Mouse (Mus musculus): Measurements from ENCODE around the gene Sult5a1.
"Not testable (repeated sequence)": the region's sequence is repeated elsewhere in the genome, so short reads cannot be mapped to it uniquely, and the experiment has no call there.

Gene Sult5a1

GRCm38 (mm10) chr8:123134149-123134713 is 23.9 kb downstream of the Sult5a1 start:
- peak; percentile 52 to 54 for DNase-seq

- DNase-seq = no peak
These were observed 25.2 kb downstream of the Sult5a1 start for GRCm38 (mm10) chr8:123132953-123133352.

- no peak for DNase-seq
These were observed 27.1 kb downstream of the Sult5a1 start for GRCm38 (mm10) chr8:123131041-123131440.

GRCm38 (mm10) chr8:123126193-123126816 is 31.8 kb downstream of the Sult5a1 start:
- DNase-seq = peak in 1 of 2 experiments; percentile 48

- DNase-seq = no peak
These were observed 35.4 kb downstream of the Sult5a1 start for GRCm38 (mm10) chr8:123122670-123123069.

- DNase-seq = no peak
These were observed 36.1 kb downstream of the Sult5a1 start for GRCm38 (mm10) chr8:123122059-123122458.

GRCm38 (mm10) chr8:123117744-123118143 is 40.4 kb downstream of the Sult5a1 start:
- DNase-seq = no peak

- DNase-seq = peak; percentile 45 to 49
These were observed 40.9 kb downstream of the Sult5a1 start, which contains the start of gene Cpne7 for GRCm38 (mm10) chr8:123117127-123117731. Cpne7 (plus strand) TSS chr8:123117374.

- no peak for DNase-seq
These were observed 43.5 kb downstream of the Sult5a1 start for GRCm38 (mm10) chr8:123114644-123115043.

GRCm38 (mm10) chr8:123113908-123114469 is 44.1 kb downstream of the Sult5a1 start:
- DNase-seq = no peak

- peak; percentile 35 to 53 for DNase-seq
These were observed 45.2 kb downstream of the Sult5a1 start for GRCm38 (mm10) chr8:123112892-123113291.

- DNase-seq = peak; percentile 71 to 73
These were observed 47.5 kb downstream of the Sult5a1 start for GRCm38 (mm10) chr8:123110649-123111048.

- peak; percentile 57 to 58 for DNase-seq
These were observed 49.2 kb downstream of the Sult5a1 start for GRCm38 (mm10) chr8:123108953-123109352.

- DNase-seq = no peak
These were observed 50.1 kb downstream of the Sult5a1 start for GRCm38 (mm10) chr8:123108010-123108409.

- DNase-seq = peak; percentile 49 to 67
These were observed 51.6 kb downstream of the Sult5a1 start for GRCm38 (mm10) chr8:123106531-123106930.

GRCm38 (mm10) chr8:123105553-123106326 is 52.4 kb downstream of the Sult5a1 start:
- DNase-seq = peak; percentile 56 to 86

GRCm38 (mm10) chr8:123104046-123104767 is 53.9 kb downstream of the Sult5a1 start:
- no peak for DNase-seq

GRCm38 (mm10) chr8:123103285-123103684 is 54.8 kb downstream of the Sult5a1 start:
- DNase-seq = no peak

- DNase-seq = not testable (repeated sequence)
These were observed 55.3 kb downstream of the Sult5a1 start for GRCm38 (mm10) chr8:123102855-123103254.

GRCm38 (mm10) chr8:123101735-123102685 is 56.1 kb downstream of the Sult5a1 start, which contains the start of gene Rpl13:
Rpl13 (plus strand) TSS chr8:123102350.
- peak; percentile 99 for DNase-seq

- no peak for DNase-seq
These were observed 56.9 kb downstream of the Sult5a1 start for GRCm38 (mm10) chr8:123101244-123101643.

Data from cerebellum, postnatal 10 days (tissue).